Mouse (Mus musculus) megakaryocyte, embryonic 14.5 days (primary cell): ENCODE data around the gene Rnasek. TPM values are rescaled to one million over a fixed set of nuclear protein-coding genes. Genes with fewer than 3 reads are reported as not detected.

ENCODE experiments used
- H3K27me3 ChIP-seq: replicated peaks from 2 replicates; pipeline ENCODE3; 2012; ENCODE audit warnings: inconsistent platforms
- H3K36me3 ChIP-seq: replicated peaks from 2 replicates; pipeline ENCODE3; 2012; ENCODE audit warnings: low read length, inconsistent platforms, mixed read lengths
- H3K4me1 ChIP-seq: 2 replicates; pipeline ENCODE4 v1.6.1; 2012; ENCODE audit warnings: inconsistent platforms
- H3K4me3 ChIP-seq: replicated peaks from 2 replicates; pipeline ENCODE3; 2012; ENCODE audit warnings: moderate library complexity, mild to moderate bottlenecking, inconsistent platforms
- H3K9me3 ChIP-seq: 2 replicates; pipeline ENCODE4 v1.6.1; 2012; ENCODE audit warnings: inconsistent platforms
- FLI1 ChIP-seq: IDR thresholded peaks from 2 replicates; pipeline ENCODE4 v1.6.1; 2012; ENCODE audit warnings: low read length, inconsistent platforms, mixed read lengths
- GATA1 ChIP-seq: IDR thresholded peaks from 3 replicates; pipeline ENCODE4 v1.6.1; 2012; ENCODE audit warnings: mixed read lengths, low read length, inconsistent platforms, borderline replicate concordance
- polyA plus RNA-seq: library from polyadenylated mRNA; stranded (reverse); fragments of >175 nt; gene quantifications from 2 replicates; pipeline ENCODE4 v1.2.3, GENCODE M21; 2012; ENCODE audit warnings: low replicate concordance; ENCODE audit not compliant: insufficient read depth

Rnasek gene
- polyA plus RNA-seq, 1 experiment: 1,064 TPM

GRCm38 (mm10) chr11:70219873-70220272, 19.8 kb downstream of the Rnasek start:
- Histone ChIP-seq H3K4me3 (peak overlapping the region; percentile 93), H3K9me3 (no peaks in the 10 kb centered on the region), H3K4me1 (peaks cover 78% of the 10 kb centered on the region), H3K27me3 (peaks cover 15% of the 10 kb centered on the region), H3K36me3 (peaks cover 39% of the 10 kb centered on the region)
- TF ChIP-seq GATA1: no peak
- TF ChIP-seq FLI1: no peak

DNA sequence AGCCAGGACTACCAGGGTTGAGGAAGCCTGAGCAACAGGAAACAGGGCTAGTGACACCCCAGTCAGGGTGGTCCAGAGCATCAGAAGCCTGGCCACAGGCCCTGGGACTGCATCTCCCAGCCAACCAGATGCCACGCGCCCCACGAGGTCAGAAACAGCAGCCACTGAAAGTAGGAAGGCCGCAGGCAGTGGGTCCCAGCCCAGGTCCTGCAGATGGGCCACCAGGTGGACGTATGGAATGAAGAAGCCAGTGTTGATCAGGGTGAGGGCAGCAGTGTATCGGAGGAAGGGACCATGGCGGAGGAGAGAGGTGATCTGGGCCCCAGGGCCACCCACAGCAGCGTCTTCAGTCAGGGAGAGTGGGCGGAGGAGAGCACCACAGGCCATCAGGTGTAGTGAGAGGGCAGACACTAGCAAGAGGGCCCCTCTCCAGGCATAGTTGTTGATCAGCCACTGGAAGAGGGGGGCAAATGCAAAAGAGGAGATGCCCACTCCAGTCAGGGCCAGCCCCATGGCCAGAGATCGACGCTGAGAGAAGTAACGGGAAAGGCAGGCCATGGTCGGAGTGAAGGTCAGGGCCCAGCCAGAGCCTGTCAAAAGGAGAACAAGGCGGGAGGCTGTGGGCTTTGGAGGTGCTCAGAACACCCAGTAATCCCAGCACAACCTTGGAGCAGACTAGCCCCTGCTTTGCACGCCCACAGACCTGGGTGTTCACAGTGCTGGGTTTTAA, 20.7 kb downstream of the Rnasek start:
- Histone ChIP-seq H3K4me1 (peaks cover 76% of the 10 kb centered on the region), H3K4me3 (peak overlapping the region; percentile 21), H3K27me3 (peaks cover 24% of the 10 kb centered on the region), H3K9me3 (no peaks in the 10 kb centered on the region), H3K36me3 (peaks cover 39% of the 10 kb centered on the region)
- TF ChIP-seq GATA1 (no peak), FLI1 (no peak)

GRCm38 (mm10) chr11:70218039-70218438, 21.6 kb downstream of the Rnasek start:
- Histone ChIP-seq H3K27me3 (peaks cover 32% of the 10 kb centered on the region), H3K9me3 (no peaks in the 10 kb centered on the region), H3K4me1 (peaks cover 68% of the 10 kb centered on the region), H3K4me3 (no peak overlapping the region), H3K36me3 (peaks cover 39% of the 10 kb centered on the region)
- no peak for TF ChIP-seq GATA1
- TF ChIP-seq FLI1: no peak

GRCm38 (mm10) chr11:70216103-70216502, 23.5 kb downstream of the Rnasek start:
- H3K9me3 ChIP-seq: no peaks in the 10 kb centered on the region
- H3K4me3 ChIP-seq: no peak overlapping the region
- peaks cover 46% of the 10 kb centered on the region for H3K27me3 ChIP-seq
- peaks cover 53% of the 10 kb centered on the region for H3K4me1 ChIP-seq
- TF ChIP-seq GATA1 (no peak), FLI1 (no peak)
- peaks cover 39% of the 10 kb centered on the region for H3K36me3 ChIP-seq

- H3K36me3 ChIP-seq: peaks cover 39% of the 10 kb centered on the region
- H3K4me3 ChIP-seq: no peak overlapping the region
- H3K4me1 ChIP-seq: peaks cover 45% of the 10 kb centered on the region
- H3K27me3 ChIP-seq: peaks cover 54% of the 10 kb centered on the region
- H3K9me3 ChIP-seq: no peaks in the 10 kb centered on the region
- TF ChIP-seq FLI1 (no peak), GATA1 (no peak)
Observed at GRCm38 (mm10) chr11:70215301-70215700, 24.3 kb downstream of the Rnasek start.

DNA sequence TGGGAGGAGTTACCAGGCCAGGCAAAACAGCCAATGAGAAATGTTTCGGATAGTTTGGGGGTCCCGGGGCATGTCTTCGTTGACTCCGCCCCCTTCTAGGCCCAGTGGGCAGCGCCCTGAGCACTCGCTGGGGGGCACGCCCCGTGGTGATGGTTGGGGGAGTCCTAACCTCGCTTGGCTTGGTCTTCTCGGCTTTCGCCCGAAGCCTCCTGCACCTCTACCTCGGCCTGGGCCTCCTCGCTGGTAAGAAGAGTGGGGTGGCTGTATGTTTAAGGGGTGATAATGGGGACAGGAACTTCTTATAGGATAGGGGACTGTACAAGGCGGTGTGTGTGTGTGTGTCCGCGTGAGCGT, 24.8 kb downstream of the Rnasek start:
- no peak for TF ChIP-seq FLI1
- no peak for TF ChIP-seq GATA1
- Histone ChIP-seq H3K4me3 (no peak overlapping the region), H3K4me1 (peaks cover 40% of the 10 kb centered on the region), H3K9me3 (no peaks in the 10 kb centered on the region), H3K27me3 (peaks cover 54% of the 10 kb centered on the region), H3K36me3 (peaks cover 39% of the 10 kb centered on the region)

DNA sequence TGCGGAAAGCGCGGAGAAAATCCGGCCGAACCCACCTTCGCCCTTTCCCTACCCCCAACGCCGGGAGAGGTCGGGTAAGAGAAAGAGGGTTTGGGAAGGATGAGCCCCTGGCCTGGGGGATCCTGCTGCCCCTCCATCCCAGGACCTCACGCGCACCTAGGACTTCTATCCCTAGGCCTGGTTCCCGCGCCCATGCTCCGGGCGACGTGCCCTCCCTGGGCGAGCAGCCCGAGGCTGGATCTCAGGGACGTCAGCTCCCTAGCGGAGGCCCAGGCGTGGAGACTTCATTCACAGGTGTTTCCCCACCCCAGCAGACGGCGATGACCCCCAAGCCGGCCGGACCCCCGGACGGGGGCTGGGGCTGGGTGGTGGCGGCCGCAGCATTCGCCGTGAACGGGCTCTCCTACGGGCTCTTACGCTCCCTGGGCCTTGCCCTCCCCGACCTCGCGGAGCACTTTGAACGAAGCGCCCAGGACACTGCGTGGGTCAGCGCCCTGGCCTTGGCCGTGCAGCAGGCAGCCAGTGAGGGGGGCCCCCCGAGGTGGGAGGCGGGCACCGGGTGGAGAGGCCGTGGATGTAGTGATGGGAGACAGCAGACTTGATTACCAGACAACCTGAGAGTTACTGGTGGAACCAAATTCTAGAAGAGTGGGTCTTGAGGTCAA, 25.3 kb downstream of the Rnasek start:
- TF ChIP-seq FLI1: no peak
- no peak for TF ChIP-seq GATA1
- Histone ChIP-seq H3K27me3 (peaks cover 56% of the 10 kb centered on the region), H3K4me3 (no peak overlapping the region), H3K36me3 (peaks cover 39% of the 10 kb centered on the region), H3K9me3 (no peaks in the 10 kb centered on the region), H3K4me1 (peaks cover 35% of the 10 kb centered on the region)

DNA sequence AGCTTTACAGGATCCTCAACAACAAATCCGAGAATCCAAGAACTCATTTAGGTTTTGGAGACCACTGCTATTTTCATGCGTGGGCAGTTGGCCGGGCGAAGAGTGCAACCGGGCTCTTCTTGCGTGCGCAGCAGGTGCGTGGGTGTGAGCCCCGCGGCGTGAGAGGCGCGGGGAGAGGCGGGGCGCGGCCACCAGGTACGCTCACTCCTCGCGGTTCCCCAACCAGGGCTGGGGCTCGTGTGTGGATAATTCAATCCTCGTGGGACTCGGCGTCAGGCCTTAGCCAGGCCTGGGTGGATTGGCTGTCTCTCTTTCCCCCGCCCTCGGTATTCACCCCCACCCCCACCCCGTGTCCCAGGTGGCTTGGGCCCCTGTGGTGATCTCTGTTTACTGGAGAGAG, 25.9 kb downstream of the Rnasek start:
- H3K27me3 ChIP-seq: peaks cover 54% of the 10 kb centered on the region
- peaks cover 34% of the 10 kb centered on the region for H3K4me1 ChIP-seq
- H3K36me3 ChIP-seq: peaks cover 34% of the 10 kb centered on the region
- no peak overlapping the region for H3K4me3 ChIP-seq
- H3K9me3 ChIP-seq: no peaks in the 10 kb centered on the region
- TF ChIP-seq FLI1 (no peak), GATA1 (no peak)

DNA sequence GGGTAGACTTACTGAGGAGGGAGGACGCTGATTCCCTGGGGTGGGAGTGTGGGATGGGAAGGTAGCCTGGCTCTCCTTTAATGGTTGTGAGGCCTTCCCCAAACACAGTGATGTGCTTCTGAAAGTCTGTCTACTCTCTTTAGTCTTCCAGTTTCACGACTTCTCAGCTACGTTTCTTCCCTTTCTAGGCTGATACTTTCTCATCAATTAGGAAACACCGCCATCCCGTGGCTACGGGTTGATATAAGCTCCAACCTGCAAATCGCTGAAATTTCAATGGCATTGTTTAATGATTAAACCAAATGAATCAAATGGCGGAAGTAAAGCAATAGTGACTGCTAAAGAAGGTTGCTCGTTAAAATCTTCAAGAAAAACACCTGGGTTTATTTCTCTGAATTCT, 26.7 kb downstream of the Rnasek start:
- Histone ChIP-seq H3K4me3 (no peak overlapping the region), H3K9me3 (no peaks in the 10 kb centered on the region), H3K36me3 (peaks cover 26% of the 10 kb centered on the region), H3K27me3 (peaks cover 61% of the 10 kb centered on the region), H3K4me1 (peaks cover 33% of the 10 kb centered on the region)
- TF ChIP-seq FLI1: no peak
- TF ChIP-seq GATA1: no peak

GRCm38 (mm10) chr11:70212423-70212822, 27.2 kb downstream of the Rnasek start, which contains the start of gene Slc16a11:
Gene Slc16a11, plus strand, starts transcription at chr11:70212752.
- no peak within 1 kb of the TSS for H3K4me3 ChIP-seq
- peaks cover 28% of the 10 kb centered on the region for H3K4me1 ChIP-seq
- no peak for TF ChIP-seq FLI1
- TF ChIP-seq GATA1: no peak
- peaks cover 64% of the 10 kb centered on the region for H3K27me3 ChIP-seq
- peaks cover 21% of the 10 kb centered on the region for H3K36me3 ChIP-seq
- no peaks in the 10 kb centered on the region for H3K9me3 ChIP-seq
